ENCODE assay signal across 9 mouse cellular contexts in the genomic region with DNA sequence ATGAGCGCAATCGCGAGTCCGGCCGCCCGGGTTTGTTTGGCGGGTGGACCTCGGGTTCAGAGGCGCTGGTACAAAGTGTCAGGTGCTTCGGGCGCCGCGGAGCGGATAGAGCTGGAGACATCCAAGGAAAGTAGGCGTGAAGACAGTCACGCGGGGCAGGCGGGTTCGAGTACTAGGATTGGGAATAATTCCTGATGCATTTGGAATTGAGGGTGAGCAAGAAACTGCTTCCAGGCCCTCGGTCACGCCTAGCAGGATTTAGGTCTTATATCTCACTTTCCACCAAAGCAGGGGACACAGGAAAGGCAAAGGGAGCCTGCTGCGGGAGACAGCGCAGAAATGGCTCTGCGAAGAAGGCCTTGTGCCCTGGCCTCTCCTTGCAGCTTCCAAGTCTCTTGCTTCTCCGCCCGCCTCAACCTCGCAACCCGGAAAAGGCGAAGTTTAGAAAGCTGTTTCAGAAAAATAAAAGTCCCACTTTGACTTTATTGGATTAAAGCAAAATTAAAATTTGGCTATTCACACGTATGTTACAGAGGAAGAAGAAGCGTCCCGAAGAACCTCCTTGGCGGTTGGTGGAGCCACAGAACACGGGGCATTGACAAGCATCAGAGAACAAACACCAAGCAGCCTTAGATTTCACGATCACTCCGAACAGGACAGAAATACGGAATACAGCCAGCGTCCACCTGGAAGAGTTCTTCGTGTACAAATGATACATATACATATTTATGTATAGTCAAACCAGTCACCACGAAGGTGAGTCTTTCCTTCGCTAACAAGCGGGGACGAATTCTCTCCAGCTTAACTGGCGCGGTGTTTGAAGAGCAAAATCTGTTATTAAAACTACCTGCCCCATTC. TPM values are rescaled to one million over a fixed set of nuclear protein-coding genes. Genes with fewer than 3 reads are reported as not detected.
DNase-seq lines count a peak whose midpoint lies in the region; ATAC-seq and TF ChIP-seq lines count a peak whose summit lies in the region.
"Had no signal": no experiment of that assay in that cellular context is flagged by ENCODE, and none has a peak within 500 bp of the region (broad histone marks: within the 10 kb centered on the region; RNA-seq: fewer than 3 reads in every experiment).

No protein-coding gene starts in this region.

- no peak overlapping the region for H3K27ac ChIP-seq in lung, embryonic 14.5 days (ENCODE audit: low read depth)
- no peak overlapping the region for H3K27ac ChIP-seq in embryonic facial prominence, embryonic 14.5 days (replicated peaks; ENCODE audit: low read depth, low read length)
- no peak overlapping the region for H3K27ac ChIP-seq in intestine, embryonic 16.5 days (ENCODE audit: low read length)
- H3K27ac ChIP-seq in neural tube, embryonic 14.5 days (ENCODE audit: low read depth, low read length): no peak overlapping the region

- no peak overlapping the region for H3K9ac ChIP-seq in lung, embryonic 14.5 days
- H3K9ac ChIP-seq in embryonic facial prominence, embryonic 14.5 days (ENCODE audit: low read depth, low read length): no peak overlapping the region
- no peak overlapping the region for H3K9ac ChIP-seq in intestine, embryonic 16.5 days (ENCODE audit: low read depth, low read length)
- 0 out of 2 replicates have a peak overlapping the region, but pooled peaks have one; percentile 29 for H3K9ac ChIP-seq in neural tube, embryonic 14.5 days (replicated peaks; ENCODE audit: low read depth, low read length)

- H3K4me1 ChIP-seq in lung, embryonic 14.5 days (ENCODE audit: insufficient read depth): no peaks in the 10 kb centered on the region
- H3K4me1 ChIP-seq in embryonic facial prominence, embryonic 14.5 days (ENCODE audit: control insufficient read depth, insufficient read depth, low read length): peaks cover 30% of the 10 kb centered on the region
- H3K4me1 ChIP-seq in intestine, embryonic 16.5 days (ENCODE audit: control insufficient read depth, insufficient read depth, low read length): peaks cover 28% of the 10 kb centered on the region
- H3K4me1 ChIP-seq in neural tube, embryonic 14.5 days (ENCODE audit: control insufficient read depth, insufficient read depth, low read length): peaks cover 20% of the 10 kb centered on the region

- ATAC-seq in lung, embryonic 14.5 days (ENCODE audit: insufficient read depth): no peak
- ATAC-seq in embryonic facial prominence, embryonic 14.5 days (ENCODE audit: low read depth): no peak
- ATAC-seq in intestine, embryonic 16.5 days: no peak
- ATAC-seq in neural tube, embryonic 14.5 days (ENCODE audit: low read depth): no peak

- H3K36me3 ChIP-seq in lung, embryonic 14.5 days (ENCODE audit: insufficient read depth): no peaks in the 10 kb centered on the region
- H3K36me3 ChIP-seq in embryonic facial prominence, embryonic 14.5 days (ENCODE audit: control insufficient read depth, insufficient read depth, low read length): no peaks in the 10 kb centered on the region
- H3K36me3 ChIP-seq in intestine, embryonic 16.5 days (ENCODE audit: control insufficient read depth, insufficient read depth, low read length): no peaks in the 10 kb centered on the region
- H3K36me3 ChIP-seq in neural tube, embryonic 14.5 days (ENCODE audit: control insufficient read depth, insufficient read depth, low read length): no peaks in the 10 kb centered on the region

- TF ChIP-seq CTCF in lung, embryonic 14.5 days (IDR thresholded peaks at IDR 0.05; ENCODE audit: low read depth): no peak

- 2% methylated on average over 45 of the region's 45 CpGs for WGBS in lung, embryonic 14.5 days
- WGBS in embryonic facial prominence, embryonic 14.5 days: 2% methylated on average over 45 of the region's 45 CpGs
- 4% methylated on average over 45 of the region's 45 CpGs for WGBS in intestine, embryonic 16.5 days
- WGBS in neural tube, embryonic 14.5 days: 3% methylated on average over 45 of the region's 45 CpGs

- H3K9me3 ChIP-seq in lung, embryonic 14.5 days (ENCODE audit: low read depth, low read length): no peaks in the 10 kb centered on the region
- no peaks in the 10 kb centered on the region for H3K9me3 ChIP-seq in embryonic facial prominence, embryonic 14.5 days (ENCODE audit: control insufficient read depth, low read length)
- H3K9me3 ChIP-seq in intestine, embryonic 16.5 days (ENCODE audit: control insufficient read depth, low read length): no peaks in the 10 kb centered on the region
- H3K9me3 ChIP-seq in neural tube, embryonic 14.5 days (ENCODE audit: control insufficient read depth, low read length): no peaks in the 10 kb centered on the region

- peak overlapping the region; percentile 6; the same call in 1 of the 2 replicates for H3K4me3 ChIP-seq in lung, embryonic 14.5 days (ENCODE audit: low read depth, low read length)
- H3K4me3 ChIP-seq in embryonic facial prominence, embryonic 14.5 days (ENCODE audit: low read depth, low read length): peak overlapping the region; percentile 52
- H3K4me3 ChIP-seq in intestine, embryonic 16.5 days (ENCODE audit: low read length): no peak overlapping the region
- peak overlapping the region; percentile 65 for H3K4me3 ChIP-seq in neural tube, embryonic 14.5 days (ENCODE audit: low read depth, low read length)

- peak overlapping the region; percentile 37 for H3K4me2 ChIP-seq in lung, embryonic 14.5 days
- peak overlapping the region; percentile 37 for H3K4me2 ChIP-seq in embryonic facial prominence, embryonic 14.5 days (ENCODE audit: low read depth, low read length)
- H3K4me2 ChIP-seq in intestine, embryonic 16.5 days (ENCODE audit: low read depth, low read length): 0 out of 2 replicates have a peak overlapping the region, but pooled peaks have one; percentile 1
- H3K4me2 ChIP-seq in neural tube, embryonic 14.5 days (ENCODE audit: low read depth, low read length): peak overlapping the region; percentile 90

- peaks cover 84% of the 10 kb centered on the region for H3K27me3 ChIP-seq in lung, embryonic 14.5 days (ENCODE audit: insufficient read depth, low read length)
- H3K27me3 ChIP-seq in embryonic facial prominence, embryonic 14.5 days (replicated peaks; ENCODE audit: control insufficient read depth, insufficient read depth, low read length): peaks cover 91% of the 10 kb centered on the region
- H3K27me3 ChIP-seq in intestine, embryonic 16.5 days (replicated peaks; ENCODE audit: control insufficient read depth, insufficient read depth, low read length): peaks cover 75% of the 10 kb centered on the region
- peaks cover 23% of the 10 kb centered on the region for H3K27me3 ChIP-seq in neural tube, embryonic 14.5 days (ENCODE audit: control insufficient read depth, insufficient read depth, low read length)

- DNase-seq in lung, embryonic 14.5 days: peak; percentile 5
- no peak for DNase-seq in lung, adult 18-20 months
- DNase-seq in embryonic facial prominence, embryonic 14.5 days (ENCODE audit: low spot score): no peak
- no peak for DNase-seq in thymus, postnatal 14 days
- no peak for DNase-seq in ovary, postnatal 14 days (ENCODE audit: low spot score)
- no peak for DNase-seq in adrenal gland, postnatal 25 days
- DNase-seq: lung, adult 2 months had no signal

RNA-seq across cellular contexts. Expression of a gene that starts 3.2 kb away (rescaled TPM):
- polyA plus RNA-seq in lung, embryonic 14.5 days (2014; fragmentation: Nextera tagmentation; extraction: Ambion mirVana): not detected in 2 replicates
- polyA plus RNA-seq in embryonic facial prominence, embryonic 14.5 days (2014; fragmentation: Nextera tagmentation; extraction: Ambion mirVana): 0.52 and 0.79 TPM in 2 replicates
- not detected in 2 replicates for polyA plus RNA-seq in intestine, embryonic 16.5 days (2015; fragmentation: Nextera tagmentation; extraction: Ambion mirVana)
- polyA plus RNA-seq in neural tube, embryonic 14.5 days (2014; fragmentation: Nextera tagmentation; extraction: Ambion mirVana): 32.8 and 36.6 TPM in 2 replicates
- total RNA-seq in adrenal gland, postnatal 25 days (2021): 1.2 and 1.3 TPM in 2 replicates
- polyA plus RNA-seq: lung, adult 2 months had no signal

Comparison
In these comparisons a context has a peak if more than half of its experiments do, and no peak if none do; other contexts are left out.
1. H3K4me2 ChIP-seq: peak in every context shown above with its lines; median percentile 90 in neural tube, embryonic 14.5 days; 37 in lung, embryonic 14.5 days; 37 in embryonic facial prominence, embryonic 14.5 days; 1 in intestine, embryonic 16.5 days.
2. RNA of a gene that starts 3.2 kb away (polyA plus RNA-seq): 32.8 to 36.6 TPM in neural tube, embryonic 14.5 days; 0.52 to 0.79 TPM in embryonic facial prominence, embryonic 14.5 days, not detected in intestine, embryonic 16.5 days and not detected in lung, embryonic 14.5 days; every median in the first group is over 10 times any median in the second.